Mouse (Mus musculus) ES-Bruce4 (cell line): ENCODE data around the gene Dedd2.

Experiments
- CTCF ChIP-seq: IDR thresholded peaks from one replicate; pipeline ENCODE4 v1.8.1; 2011; ENCODE audit warnings: low read depth, low read length
- EP300 ChIP-seq: IDR thresholded peaks from 2 replicates; pipeline ENCODE4 v1.6.1; 2011; ENCODE audit warnings: low read depth, low read length; ENCODE audit not compliant: insufficient read depth
- POLR2A ChIP-seq: IDR thresholded peaks from one replicate; pipeline ENCODE4 v1.8.1; 2011; ENCODE audit warnings: low read length; ENCODE audit not compliant: insufficient read depth

DNA sequence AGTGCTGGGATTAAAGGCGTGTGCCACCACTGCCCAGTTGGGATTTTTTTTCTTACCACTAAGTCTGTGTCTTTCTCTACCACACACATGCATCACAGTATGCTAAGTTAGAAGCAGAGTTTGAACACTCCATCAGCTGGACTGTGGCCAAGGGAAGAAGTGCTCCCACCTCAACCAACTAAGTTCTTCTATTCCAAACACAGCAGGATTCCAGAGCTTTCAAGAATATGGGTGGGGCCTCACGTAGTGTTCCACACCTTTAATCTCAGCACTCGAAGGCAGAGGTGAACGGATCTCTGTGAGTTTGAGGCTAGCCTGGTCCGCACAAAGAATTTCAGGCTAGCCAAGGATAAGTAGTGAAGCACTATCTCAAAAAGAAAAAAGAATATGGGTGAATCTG lies 54.3 kb downstream of the Dedd2 start:
- TF ChIP-seq POLR2A (no peak), CTCF (no peak), EP300 (no peak)
